Mouse (Mus musculus): ENCODE results near the gene Rbp7. TPM values are rescaled to one million over a fixed set of nuclear protein-coding genes. Genes with fewer than 3 reads are reported as not detected.
"Not testable (repeated sequence)": the region's sequence is repeated elsewhere in the genome, so short reads cannot be mapped to it uniquely, and the experiment has no call there.

Gene Rbp7
- 7.0 and 13.4 TPM in 2 replicates for total RNA-seq (2021)
- long read RNA-seq, transcript Rbp7-201 (4 exons, 619 nt) = major isoform, 31 of 32 reads
- long read RNA-seq, partial matches to known transcripts = 1 of 32 reads
- long read RNA-seq, other reads (novel, unspliced or antisense) = 0 of 32 reads

DNA sequence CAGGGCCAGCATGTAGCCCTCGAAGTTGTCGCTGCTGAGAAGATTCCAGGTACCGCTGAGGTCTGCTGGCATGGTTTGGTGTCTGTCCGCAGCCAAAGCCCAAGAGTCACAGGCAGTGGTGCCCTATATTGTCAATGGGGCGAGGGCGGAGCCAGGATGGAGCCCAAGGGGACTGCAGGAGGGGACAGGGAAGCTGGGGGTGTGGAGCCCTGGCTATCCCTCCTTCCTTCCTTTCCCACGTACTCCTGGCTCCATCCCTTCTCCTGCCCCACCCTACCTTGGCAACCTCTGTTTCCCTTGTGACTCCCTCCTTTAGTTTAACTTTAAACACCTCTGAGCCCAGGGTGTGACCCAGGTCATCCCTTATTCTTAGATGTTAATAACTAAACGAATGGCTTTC, at the start of gene Rbp7:
TSS of gene Rbp7 (minus strand) at position 100 of the 400 bp plus-strand sequence.
- peak; percentile 13 for DNase-seq

DNA sequence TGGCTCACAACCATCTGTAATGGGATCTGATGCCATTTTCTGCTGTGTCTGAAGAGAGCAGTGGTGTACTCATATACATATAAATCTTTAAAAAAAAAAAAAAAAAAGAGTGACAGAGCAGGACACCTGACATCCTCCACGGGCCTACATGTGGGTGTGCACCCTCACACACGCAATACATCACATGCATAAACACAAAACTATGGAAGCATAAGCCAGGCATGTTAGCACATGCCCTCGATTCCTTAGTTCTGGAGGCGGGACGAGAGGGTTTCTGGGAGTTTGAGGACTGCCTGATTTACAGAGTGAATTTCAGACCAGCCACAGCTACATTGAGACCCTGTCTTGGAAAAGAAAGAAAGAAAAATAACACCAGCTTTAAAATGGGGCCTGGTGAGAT, 49.6 kb upstream of the Rbp7 start:
- DNase-seq = no peak

DNA sequence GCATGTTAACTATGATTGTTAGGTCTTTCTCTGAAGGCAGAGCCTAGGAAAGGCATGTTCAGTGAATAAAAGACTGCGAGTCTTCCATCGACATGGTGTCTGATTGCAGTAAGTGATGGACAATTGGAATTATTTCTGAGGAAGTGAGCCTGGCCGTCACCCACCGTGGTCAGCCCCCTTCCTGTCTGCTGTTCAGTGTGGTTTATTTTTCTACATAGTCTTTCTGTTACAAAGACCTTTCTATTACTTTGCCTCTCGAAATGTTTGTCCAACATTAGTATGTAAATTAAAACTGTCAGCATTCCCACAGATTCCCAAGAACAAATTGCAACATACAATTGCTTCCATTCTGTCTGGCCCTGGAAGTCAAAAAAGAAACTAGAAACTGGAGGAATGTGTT, 45.0 kb upstream of the Rbp7 start:
- no peak for DNase-seq

DNA sequence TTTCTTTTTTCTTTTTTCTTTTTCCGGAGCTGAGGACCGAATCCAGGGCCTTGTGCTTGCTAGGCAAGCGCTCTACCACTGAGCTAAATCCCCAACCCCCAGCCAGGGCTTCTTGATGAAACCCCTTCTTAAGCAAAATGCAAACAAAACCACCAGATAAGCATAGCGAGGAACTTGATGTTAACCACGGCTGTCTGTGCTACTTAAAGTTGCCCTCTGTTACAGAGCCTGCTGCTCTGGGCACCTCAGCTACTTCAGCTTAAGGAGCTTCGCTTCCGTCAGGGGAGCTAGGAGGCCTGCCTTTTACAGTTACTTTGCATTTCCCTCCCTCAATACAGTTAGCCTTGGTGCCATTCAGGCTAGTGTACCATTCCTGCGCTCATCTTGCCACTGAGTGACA, 44.1 kb upstream of the Rbp7 start:
- no peak for DNase-seq

DNA sequence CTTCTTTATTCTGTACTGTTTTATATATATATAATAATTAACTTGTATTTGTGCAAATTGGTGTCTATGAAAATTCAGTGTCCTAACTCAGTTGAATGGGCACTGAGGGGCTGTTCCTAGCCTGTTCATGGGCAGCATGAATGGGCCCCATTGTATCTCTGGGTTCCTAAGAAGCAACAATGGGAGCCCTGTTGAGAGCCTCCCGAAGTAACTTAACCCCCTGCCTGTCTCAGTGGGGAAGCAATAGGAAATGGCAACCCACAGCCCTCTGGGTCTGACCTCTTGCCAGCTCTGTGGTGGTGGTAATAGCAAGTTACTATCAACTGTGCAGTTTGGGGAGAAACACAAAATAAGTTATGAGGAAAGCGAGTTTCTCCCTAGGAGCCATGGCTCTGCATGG, 41.8 kb upstream of the Rbp7 start:
- DNase-seq = no peak

DNA sequence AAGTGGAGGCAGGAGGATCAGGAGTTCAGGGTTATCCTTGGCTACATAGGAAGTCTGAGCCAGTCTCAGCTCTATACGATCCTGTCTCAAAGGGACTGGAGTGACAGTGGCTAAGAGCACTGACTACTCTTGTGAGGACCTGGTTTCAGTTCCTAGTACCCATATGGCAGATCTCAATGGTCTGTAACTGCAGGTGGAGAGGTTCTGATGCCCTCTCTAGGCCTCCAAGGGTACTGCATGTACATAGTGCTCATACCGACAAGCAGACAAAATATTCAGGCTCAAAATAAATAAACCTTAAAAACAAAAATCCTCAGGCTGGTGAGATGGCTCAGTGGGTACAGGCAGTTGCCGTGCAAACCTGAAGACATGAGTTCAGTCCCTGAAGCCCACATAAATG, 36.4 kb upstream of the Rbp7 start:
- no peak for DNase-seq

DNA sequence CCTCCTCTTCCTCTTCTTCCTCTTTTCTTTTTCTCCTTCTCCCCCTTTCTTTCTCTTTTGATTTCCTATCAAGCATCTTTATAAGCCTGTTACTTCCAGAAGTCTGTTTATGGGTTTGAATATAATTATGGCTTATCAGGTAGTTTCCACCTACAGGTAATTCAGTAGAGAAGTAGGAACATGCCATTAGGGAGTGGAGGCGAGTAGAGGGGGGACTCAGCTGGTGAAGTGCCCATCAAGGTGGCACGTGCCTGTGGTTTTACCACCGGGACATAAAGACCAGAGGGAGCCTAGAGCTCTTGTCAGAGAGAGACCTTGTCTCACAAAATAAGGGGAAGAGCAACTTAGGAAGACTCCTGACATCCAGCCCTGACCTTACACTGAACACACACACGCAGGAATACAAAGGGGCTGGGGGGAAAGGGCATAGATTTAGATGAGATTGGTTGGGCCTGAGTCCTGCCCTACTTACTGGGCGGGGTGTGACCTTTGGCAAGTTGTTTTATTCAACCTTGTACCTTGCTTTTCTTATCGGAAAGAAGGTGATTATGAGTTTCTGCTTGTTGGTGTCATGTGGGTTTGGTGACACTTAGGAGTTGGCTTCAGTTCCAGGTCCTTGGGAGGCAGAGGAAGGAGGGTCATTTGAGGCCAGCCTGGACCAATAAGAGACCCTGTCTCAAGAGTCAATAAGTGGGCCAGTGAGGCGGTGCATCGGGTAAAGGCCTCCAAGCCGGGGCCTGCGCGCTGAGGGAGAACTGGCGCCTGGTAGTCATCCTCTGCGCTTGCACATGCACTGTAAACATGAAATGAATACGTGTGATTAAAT, 34.9 kb upstream of the Rbp7 start:
- DNase-seq = no peak

DNA sequence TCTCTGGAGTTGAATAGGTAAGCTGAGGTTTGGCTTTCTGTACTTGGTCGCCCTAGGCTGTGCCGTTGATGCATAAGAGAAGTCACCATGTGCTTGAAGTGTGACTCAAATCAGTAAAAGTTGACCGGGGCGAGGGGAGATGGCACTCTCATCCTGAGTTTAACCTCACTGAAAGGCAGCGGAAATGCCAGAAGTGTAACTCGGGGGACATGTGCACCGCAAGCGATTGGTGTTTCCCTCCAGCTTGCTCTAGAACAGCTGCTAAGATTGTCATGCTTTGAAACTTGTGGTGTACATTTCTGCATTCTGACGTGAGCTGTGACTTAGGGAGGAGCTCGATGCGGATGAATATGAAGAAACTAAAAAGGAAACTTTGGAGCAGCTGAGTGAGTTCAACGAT, 33.0 kb upstream of the Rbp7 start:
- DNase-seq = no peak

DNA sequence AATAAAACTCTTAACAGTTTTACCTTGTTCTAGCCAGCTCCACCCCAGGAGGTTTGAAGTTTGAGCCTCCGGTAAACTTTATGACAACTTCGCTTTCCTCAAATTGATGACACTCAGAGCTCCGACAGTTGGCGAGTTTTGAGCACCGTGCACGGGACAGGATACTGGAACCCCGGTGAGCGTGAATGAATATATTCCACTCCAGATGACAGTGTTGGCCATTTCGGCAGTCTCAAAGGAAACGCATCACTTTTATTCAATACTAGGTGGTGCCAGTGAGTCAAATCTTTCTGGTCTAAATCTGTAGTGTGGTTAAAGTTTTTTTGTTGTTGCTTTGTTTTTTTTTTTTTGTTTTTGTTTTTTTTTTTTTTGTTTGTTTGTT, 31.0 kb upstream of the Rbp7 start:
- DNase-seq = no peak

DNA sequence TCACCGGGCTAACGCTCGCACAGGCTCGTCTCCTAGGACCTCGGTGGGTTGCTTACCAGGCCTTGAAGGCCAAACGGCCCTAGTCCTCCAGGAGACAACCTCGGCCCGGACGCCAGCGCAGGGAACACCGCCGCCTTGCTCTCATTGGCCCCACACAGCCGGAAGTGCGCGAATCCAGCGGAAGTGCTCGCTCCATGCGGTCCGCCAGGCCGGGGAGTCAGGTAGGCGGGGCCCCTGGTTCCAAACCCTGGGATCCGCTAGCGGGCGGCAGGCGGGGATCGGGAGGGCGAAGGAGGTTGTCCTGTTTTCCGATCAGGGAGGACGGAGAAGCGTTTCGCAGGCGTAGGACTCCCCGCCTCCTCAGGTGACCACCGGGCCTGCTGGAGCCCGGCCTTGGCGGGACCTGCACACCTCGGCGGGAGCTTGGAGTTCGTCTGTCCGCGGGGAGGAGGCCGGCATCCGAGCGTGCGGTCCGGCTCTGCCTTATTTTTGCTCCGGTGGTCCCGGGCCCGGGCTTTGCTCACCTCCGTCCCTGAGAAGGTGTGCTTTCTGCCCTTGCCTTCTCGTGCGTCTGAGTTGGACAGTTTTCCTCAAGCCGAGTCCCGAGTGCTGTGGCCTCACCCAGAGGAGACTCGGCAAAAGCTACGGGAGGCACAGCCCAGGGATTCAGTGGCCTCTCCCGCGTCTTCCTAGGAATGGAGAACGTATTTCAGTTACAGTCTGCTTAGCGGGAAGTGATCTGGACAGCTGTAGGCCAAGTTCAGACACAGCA, 30.5 kb upstream of the Rbp7 start, which contains the start of the genes Nmnat1 and Lzic:
TSS of gene Nmnat1 (minus strand) at position 150 of the 772 bp plus-strand sequence.
TSS of gene Lzic (plus strand) at position 177 of the 772 bp plus-strand sequence.
- peak; percentile 96 for DNase-seq

DNA sequence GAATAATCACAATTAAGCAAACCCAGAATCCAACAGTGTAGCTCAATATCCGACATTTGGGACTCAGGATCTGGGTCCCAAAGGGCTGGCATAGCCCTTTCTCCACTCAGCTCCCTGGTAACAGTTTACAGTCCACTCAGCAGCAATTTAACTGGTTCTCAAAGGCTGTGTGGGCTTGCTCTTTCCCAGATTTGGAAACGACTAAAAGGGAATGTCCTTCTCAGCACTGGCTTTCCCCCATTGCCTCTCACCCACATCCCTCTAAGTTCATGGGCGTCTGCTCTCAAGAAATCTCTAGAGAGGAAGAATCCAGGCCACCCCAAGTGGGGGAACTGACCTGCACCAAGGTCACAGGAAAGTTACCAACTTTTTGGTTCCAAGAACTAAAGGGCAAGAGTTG, 29.8 kb upstream of the Rbp7 start:
- no peak for DNase-seq

DNA sequence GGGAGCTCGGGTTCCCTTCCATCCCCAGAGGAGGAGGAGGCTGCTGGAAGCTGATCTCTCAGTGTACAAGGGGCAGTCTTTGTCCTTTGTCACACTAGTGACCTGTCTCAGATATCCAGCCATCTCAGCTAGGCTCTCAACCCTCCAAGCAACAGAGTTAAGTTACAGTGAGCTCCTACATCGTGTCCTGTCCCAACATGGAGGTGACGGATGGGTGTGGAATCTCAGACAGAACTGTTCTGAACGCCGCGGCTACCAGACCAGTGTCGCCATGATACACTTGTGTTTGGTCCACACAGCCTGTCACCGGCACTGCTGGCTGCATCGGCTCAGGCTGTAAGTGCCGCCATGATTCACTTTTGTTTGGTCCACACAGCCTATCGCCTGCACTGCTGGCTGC, 22.3 kb upstream of the Rbp7 start, which contains the start of gene Tmem274:
TSS of gene Tmem274 (plus strand) at position 301 of the 400 bp plus-strand sequence.
- DNase-seq = no peak

DNA sequence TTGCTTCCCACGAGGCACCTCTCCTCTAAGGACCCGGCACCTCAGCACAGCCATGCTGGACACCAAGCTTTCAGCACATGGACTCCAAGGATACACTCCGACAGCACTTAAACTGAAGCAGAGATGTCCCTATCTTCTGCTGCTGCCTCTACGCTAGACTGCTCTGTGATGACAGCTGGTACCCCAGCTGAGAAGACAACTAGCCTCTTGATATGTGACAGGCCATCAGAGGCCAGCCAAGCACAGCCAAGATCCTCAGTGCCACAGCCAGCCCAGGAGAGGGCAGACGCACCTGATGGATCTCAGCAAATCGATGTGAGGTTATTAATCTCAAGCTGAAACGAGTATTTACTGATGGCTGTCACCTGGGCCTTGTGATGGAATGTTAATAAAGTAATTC, 20.3 kb upstream of the Rbp7 start:
- no peak for DNase-seq

DNA sequence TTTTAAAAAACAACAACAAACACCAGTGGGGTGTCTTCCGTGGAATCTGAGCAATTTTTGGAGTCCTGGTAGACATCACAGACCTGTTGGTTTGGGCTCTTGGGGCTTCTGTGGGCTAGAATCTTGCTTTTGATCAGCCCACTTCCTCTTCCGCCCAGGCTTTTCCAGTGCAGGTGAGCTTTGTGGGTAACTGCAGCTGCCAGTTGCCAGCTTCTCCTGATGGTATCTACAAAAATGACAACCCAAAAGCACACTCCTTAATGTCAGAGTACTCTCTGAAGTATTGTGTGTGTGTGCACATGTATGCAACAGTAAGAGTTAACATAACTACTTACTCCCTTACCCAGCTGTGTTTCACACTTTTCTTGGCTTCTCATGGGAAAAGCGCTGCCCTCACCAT, 14.8 kb upstream of the Rbp7 start:
- DNase-seq = no peak

DNA sequence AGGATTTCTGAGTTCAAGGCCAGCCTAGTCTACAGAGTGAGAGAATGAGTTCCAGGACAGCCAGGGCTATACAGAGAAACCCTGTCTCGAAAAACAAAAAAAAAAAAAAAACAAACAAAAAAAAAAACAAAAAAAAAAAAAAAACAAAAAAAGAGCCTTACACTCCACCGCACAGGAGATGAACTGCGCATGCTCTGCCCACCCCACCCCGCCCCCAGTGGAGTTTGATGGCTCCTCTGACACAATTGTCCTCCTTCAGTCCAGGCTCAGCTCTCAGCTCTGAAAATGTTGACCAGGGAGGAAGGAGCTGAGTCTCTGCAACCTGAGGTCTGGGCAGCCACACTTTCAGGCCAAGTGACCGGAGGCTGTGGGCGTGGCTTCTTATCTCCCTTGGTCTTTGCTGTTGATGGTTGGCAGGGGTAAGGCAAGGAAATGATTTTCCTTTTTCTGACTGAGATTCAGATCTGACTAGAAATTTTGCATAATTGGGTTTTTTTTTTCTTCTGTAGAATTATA, 8.7 kb upstream of the Rbp7 start:
- no peak for DNase-seq

DNA sequence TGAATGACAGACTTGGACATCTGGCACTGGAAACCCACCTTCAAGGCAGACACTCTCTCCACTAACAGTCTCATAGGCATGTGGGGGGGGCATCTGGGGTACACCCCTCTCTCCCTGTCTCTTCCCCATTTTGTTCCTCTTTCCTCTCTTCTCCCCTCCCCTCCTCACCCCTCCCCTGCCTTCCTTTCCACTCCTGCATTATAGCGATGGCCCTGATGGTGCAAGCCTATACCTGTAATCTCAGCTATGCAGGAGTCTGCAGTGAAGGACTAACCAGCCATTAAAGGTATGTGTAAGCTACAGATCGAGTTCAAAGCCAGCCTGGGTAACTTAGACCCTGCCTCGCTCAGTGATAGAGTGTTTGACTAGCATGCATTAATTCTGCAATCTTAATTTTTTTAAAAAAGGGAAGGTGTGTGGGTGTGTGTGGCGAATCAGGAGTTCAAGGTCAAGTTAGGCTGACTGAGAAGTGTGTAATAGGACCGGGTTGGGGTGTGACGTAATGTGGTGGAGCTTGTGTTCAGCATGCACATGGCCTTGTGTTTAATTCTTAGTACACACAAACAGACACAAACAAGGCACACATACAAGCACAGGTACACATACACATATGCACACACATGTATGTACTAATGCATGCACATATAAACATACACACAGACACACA, 7.7 kb upstream of the Rbp7 start:
- no peak for DNase-seq

DNA sequence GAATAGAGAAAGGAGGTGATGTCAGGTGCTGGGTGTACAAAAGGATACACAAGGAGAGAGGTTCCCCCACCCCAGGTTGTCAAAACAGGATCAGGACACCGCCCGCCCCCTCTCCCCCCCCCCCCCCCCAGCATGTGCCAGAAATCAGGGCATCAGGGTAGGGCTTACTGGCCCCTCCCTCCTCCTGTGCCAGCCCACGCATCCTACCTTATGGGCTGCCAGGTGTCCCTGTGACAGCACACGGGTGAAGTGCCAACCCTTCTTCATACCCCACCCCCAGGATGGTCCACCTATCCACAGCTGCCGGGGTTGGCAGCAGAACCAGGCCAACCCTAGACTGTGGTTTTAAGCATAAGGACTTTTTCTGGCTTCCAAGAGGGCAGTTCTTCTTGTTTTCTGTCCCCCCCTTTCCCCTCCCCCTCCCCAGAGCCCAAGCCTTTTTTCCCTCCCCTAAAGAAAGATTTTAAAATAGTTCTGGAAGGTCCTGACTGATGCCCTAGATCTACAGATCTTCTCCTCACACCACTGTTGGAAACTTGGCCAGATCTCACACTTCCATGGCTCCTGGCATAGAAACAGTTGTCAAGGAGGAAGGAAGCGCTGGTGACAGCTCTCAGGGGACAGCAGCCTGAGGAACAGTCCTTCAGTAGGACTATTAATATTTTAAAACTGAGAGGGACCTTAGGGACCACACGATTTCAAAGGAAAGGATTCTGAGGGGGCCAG, 7.0 kb upstream of the Rbp7 start:
- no peak for DNase-seq

DNA sequence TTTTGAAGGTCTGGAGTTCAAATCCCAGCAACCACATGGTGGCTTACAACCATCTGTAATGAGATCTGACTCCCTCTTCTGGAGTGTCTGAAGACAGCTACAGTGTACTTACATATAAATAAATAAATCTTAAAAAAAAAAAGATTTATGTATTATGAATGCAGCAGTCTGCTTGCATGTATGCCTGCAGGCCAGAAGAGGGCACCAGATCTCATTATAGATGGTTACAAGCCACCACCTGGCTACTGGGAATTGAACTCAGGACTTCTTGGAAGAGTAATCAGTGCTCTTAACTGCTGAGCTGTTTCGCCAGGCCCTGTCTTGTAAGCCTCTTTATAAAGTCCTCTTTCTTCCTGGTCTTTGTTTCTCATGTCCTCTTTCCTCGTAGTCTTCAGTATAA, 5.7 kb upstream of the Rbp7 start:
- DNase-seq = not testable (repeated sequence)

DNA sequence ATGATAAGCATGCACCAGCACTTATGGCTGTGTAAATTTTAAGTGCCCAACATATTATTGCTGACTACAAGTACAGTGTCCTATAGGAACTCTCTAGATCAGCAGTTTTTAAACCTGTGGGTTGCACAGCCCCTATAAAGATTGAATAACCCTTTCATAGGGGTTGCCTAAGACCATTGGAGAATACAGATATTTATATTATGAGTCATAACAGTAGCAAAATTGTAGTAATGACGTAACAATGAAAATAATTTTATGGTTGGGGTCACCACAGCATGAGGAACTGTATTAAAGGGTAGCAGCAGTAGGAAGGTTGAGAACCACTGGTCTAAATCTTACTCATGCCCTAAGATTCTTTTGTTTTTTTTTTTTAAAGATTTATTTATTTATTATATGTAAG, 4.6 kb upstream of the Rbp7 start:
- DNase-seq = no peak

DNA sequence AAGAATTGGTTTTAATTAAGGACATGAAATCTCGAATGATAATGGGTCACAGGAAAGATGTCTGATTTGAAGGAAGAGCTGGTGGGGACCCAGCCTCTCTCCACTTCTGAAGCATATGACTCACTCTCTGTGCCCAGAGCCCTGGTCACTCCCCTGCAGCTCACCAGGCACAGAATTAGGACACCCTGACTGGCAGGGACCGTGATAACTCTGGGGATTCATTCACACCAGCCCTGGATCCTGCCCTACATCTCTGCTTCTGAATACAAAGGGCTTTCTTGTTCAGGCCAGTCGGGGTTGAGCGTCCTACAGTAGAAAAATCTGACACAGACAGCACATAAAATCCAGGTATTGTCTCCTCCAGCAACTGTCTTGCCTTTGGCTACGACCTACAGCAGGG, 3.7 kb upstream of the Rbp7 start:
- DNase-seq = no peak

DNA sequence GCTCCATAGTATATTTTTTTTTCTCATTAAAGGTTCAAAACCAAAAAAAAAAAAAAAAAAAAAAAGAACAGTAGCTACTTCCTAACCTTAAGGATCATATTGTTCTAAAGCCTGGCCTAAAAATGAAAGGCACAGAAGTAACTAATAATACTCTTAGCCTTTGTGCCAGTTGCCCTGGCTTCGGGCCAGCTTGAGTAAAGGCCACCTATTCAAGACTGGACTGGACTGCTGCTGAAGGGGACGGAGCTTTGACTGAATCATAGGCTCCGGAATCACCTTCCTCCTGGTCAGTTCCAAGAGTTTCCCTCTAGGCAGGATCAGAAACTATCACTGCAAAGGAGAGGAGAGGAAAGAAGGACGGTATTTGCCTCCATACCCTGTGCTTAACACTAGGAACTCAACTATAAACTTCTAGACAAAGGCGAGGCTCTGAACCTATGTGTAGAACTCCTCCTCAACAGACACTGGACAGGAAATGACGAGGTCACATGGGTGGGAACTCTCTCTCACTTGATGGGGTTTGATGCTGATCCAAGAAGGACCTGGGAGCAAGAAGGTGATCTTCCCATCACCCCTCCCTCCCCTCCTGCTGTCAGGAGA, 3.2 kb upstream of the Rbp7 start:
- DNase-seq = peak; percentile 77

Data from adrenal gland, postnatal 25 days (tissue).